Mouse (Mus musculus) kidney, adult 2 months (tissue): ENCODE data around the gene E2f2.

Experiments used
- CTCF ChIP-seq: fragments of 200-500 bp; conservative IDR thresholded peaks from 2 replicates; pipeline ENCODE4 v1.5.1; 2011; ENCODE audit warnings: low read depth, mild to moderate bottlenecking, control low read depth, low read length, moderate library complexity, mixed read lengths; ENCODE audit not compliant: insufficient read depth, insufficient read length
- POLR2A ChIP-seq: fragments of 200-500 bp; IDR thresholded peaks from one replicate; pipeline ENCODE4 v1.6.1; 2011; ENCODE audit warnings: low read depth, low read length, control low read depth

DNA sequence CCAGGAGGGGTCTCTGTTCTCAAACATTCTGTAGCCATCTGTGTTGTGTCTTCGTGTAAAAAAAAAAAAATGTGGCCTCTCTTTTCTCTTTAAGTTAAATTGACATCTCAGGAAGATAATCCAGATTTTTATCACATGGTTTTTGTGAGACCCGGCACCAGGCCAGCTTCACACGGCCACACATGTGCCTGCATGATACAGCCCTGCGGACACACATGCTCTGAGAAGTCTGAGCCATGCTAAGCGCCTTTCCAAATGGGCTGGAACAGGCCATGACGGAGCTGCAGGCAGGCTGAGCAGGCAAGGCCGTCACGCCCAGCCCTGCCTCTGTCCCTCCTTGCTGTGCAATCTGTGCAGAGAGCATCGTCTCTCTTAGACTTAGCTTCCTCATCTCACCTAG lies 17.7 kb upstream of the E2f2 start:
- no peak for TF ChIP-seq CTCF
- TF ChIP-seq POLR2A: no peak
